15 mouse cellular contexts compared by ENCODE assay signal in genomic region chr7:3419941-3420340, GRCm38 (mm10). TPM values are rescaled to one million over a fixed set of nuclear protein-coding genes. Genes with fewer than 3 reads are reported as not detected.
"Had no signal": no experiment of that assay in that cellular context is flagged by ENCODE, and none has a peak within 500 bp of the region (broad histone marks: within the 10 kb centered on the region; RNA-seq: fewer than 3 reads in every experiment).

No protein-coding gene starts in this region.

- H3K27ac ChIP-seq: intestine, embryonic 15.5 days; limb, embryonic 12.5 days; liver, embryonic 13.5 days; lung, embryonic 15.5 days; midbrain, embryonic 12.5 days; neural tube, embryonic 15.5 days had no signal

- H3K36me3 ChIP-seq: intestine, embryonic 15.5 days; limb, embryonic 12.5 days; liver, embryonic 13.5 days; lung, embryonic 15.5 days; midbrain, embryonic 12.5 days; neural tube, embryonic 15.5 days had no signal

- H3K4me2 ChIP-seq: intestine, embryonic 15.5 days; limb, embryonic 12.5 days; liver, embryonic 13.5 days; lung, embryonic 15.5 days; midbrain, embryonic 12.5 days; neural tube, embryonic 15.5 days had no signal

- DNase-seq: kidney, adult 18-20 months; kidney, postnatal 10 days; kidney, postnatal 4 days; liver; liver, embryonic 13.5 days; liver, postnatal 0 days had no signal

- H3K9ac ChIP-seq: intestine, embryonic 15.5 days; limb, embryonic 12.5 days; liver, embryonic 13.5 days; liver, postnatal 0 days; lung, embryonic 15.5 days; midbrain, embryonic 12.5 days; neural tube, embryonic 15.5 days had no signal

- ATAC-seq: intestine, embryonic 15.5 days; liver, postnatal 0 days had no signal

- H3K9me3 ChIP-seq: intestine, embryonic 15.5 days; limb, embryonic 12.5 days; liver, embryonic 13.5 days; lung, embryonic 15.5 days; midbrain, embryonic 12.5 days; neural tube, embryonic 15.5 days had no signal

- H3K4me3 ChIP-seq: intestine, embryonic 15.5 days; limb, embryonic 12.5 days; liver, embryonic 13.5 days; lung, embryonic 15.5 days; midbrain, embryonic 12.5 days; myocyte; neural tube, embryonic 15.5 days had no signal

- H3K4me1 ChIP-seq: liver, embryonic 13.5 days had no signal

RNA-seq across cellular contexts. Expression of gene Cacng6, which starts 4.1 kb away (rescaled TPM):
- total RNA-seq: megakaryocyte-erythroid progenitor cell, adult 5-6 weeks; midbrain, postnatal 0 days had no signal
- polyA plus RNA-seq: kidney, embryonic 14.5 days; liver, postnatal 0 days; lung, embryonic 15.5 days had no signal

RNA-seq across cellular contexts. Expression of gene Cacng8, which starts 29.5 kb away (rescaled TPM):
- total RNA-seq: megakaryocyte-erythroid progenitor cell, adult 5-6 weeks had no signal
- polyA plus RNA-seq: liver, postnatal 0 days had no signal
